Mouse (Mus musculus): Measurements from ENCODE around the gene Bicc1. TPM values are rescaled to one million over a fixed set of nuclear protein-coding genes. Genes with fewer than 3 reads are reported as not detected.

Gene Bicc1
- polyA plus RNA-seq, 1 experiment from 2014 or later, result 24.2 TPM

- ATAC-seq (replicated peaks; ENCODE audit: low FRiP score, low TSS enrichment, low read depth) (no peak), DNase-seq (ENCODE audit: low spot score) (no peak)
- Histone ChIP-seq H3K9ac (ENCODE audit: low read length) (no peak overlapping the region), H3K4me1 (replicated peaks; ENCODE audit: control insufficient read depth, insufficient read depth, low read length) (peaks cover 5% of the 10 kb centered on the region; the same call in 1 of the 2 replicates), H3K36me3 (ENCODE audit: control insufficient read depth, insufficient read depth, low read length) (no peaks in the 10 kb centered on the region), H3K27me3 (replicated peaks; ENCODE audit: control insufficient read depth, insufficient read depth, low read length) (no peaks in the 10 kb centered on the region), H3K4me2 (ENCODE audit: low read length) (no peak overlapping the region), H3K9me3 (ENCODE audit: control insufficient read depth, low read length) (0 out of 2 replicates have a peak, but pooled peaks cover 2% of the 10 kb centered on the region), H3K27ac (ENCODE audit: low read depth) (no peak overlapping the region), H3K4me3 (ENCODE audit: low read depth, low read length) (no peak overlapping the region)
- WGBS, result 78% methylated on average over 1 of the region's 1 CpGs
Measured at GRCm38 (mm10) chr10:71153138-71153537, 6.4 kb downstream of the Bicc1 start.

GRCm38 (mm10) chr10:71150486-71150885 is 9.0 kb downstream of the Bicc1 start:
- DNase-seq (ENCODE audit: low spot score) (no peak), ATAC-seq (replicated peaks; ENCODE audit: low FRiP score, low TSS enrichment, low read depth) (no peak)
- peaks cover 10% of the 10 kb centered on the region; the same call in 1 of the 2 replicates for H3K4me1 ChIP-seq (replicated peaks; ENCODE audit: control insufficient read depth, insufficient read depth, low read length)
- no peak overlapping the region for H3K9ac ChIP-seq (ENCODE audit: low read length)
- H3K27ac ChIP-seq (ENCODE audit: low read depth), result no peak overlapping the region
- H3K36me3 ChIP-seq (ENCODE audit: control insufficient read depth, insufficient read depth, low read length), result no peaks in the 10 kb centered on the region
- no peak overlapping the region for H3K4me3 ChIP-seq (ENCODE audit: low read depth, low read length)
- WGBS, result 91% methylated on average over 2 of the region's 2 CpGs
- no peaks in the 10 kb centered on the region for H3K27me3 ChIP-seq (replicated peaks; ENCODE audit: control insufficient read depth, insufficient read depth, low read length)
- H3K9me3 ChIP-seq (ENCODE audit: control insufficient read depth, low read length), result 0 out of 2 replicates have a peak, but pooled peaks cover 2% of the 10 kb centered on the region
- no peak overlapping the region for H3K4me2 ChIP-seq (ENCODE audit: low read length)

GRCm38 (mm10) chr10:71148951-71149603 is 10.4 kb downstream of the Bicc1 start:
- 0 out of 2 replicates have a peak, but pooled peaks cover 2% of the 10 kb centered on the region for H3K9me3 ChIP-seq (ENCODE audit: control insufficient read depth, low read length)
- DNase-seq (ENCODE audit: low spot score) (no peak), ATAC-seq (replicated peaks; ENCODE audit: low FRiP score, low TSS enrichment, low read depth) (no peak)
- WGBS, result 58% methylated on average over 5 of the region's 5 CpGs
- no peak overlapping the region for H3K4me2 ChIP-seq (ENCODE audit: low read length)
- H3K4me1 ChIP-seq (replicated peaks; ENCODE audit: control insufficient read depth, insufficient read depth, low read length), result peaks cover 10% of the 10 kb centered on the region; the same call in 1 of the 2 replicates
- H3K4me3 ChIP-seq (ENCODE audit: low read depth, low read length), result no peak overlapping the region
- no peaks in the 10 kb centered on the region for H3K36me3 ChIP-seq (ENCODE audit: control insufficient read depth, insufficient read depth, low read length)
- no peak overlapping the region for H3K9ac ChIP-seq (ENCODE audit: low read length)
- no peaks in the 10 kb centered on the region for H3K27me3 ChIP-seq (replicated peaks; ENCODE audit: control insufficient read depth, insufficient read depth, low read length)
- no peak overlapping the region for H3K27ac ChIP-seq (ENCODE audit: low read depth)

GRCm38 (mm10) chr10:71148226-71148625 is 11.3 kb downstream of the Bicc1 start:
- Histone ChIP-seq H3K4me2 (ENCODE audit: low read length) (no peak overlapping the region), H3K4me1 (replicated peaks; ENCODE audit: control insufficient read depth, insufficient read depth, low read length) (peaks cover 10% of the 10 kb centered on the region; the same call in 1 of the 2 replicates), H3K4me3 (ENCODE audit: low read depth, low read length) (no peak overlapping the region), H3K36me3 (ENCODE audit: control insufficient read depth, insufficient read depth, low read length) (no peaks in the 10 kb centered on the region), H3K27ac (ENCODE audit: low read depth) (no peak overlapping the region), H3K9ac (ENCODE audit: low read length) (no peak overlapping the region), H3K9me3 (ENCODE audit: control insufficient read depth, low read length) (0 out of 2 replicates have a peak, but pooled peaks cover under 1% of the 10 kb centered on the region), H3K27me3 (replicated peaks; ENCODE audit: control insufficient read depth, insufficient read depth, low read length) (no peaks in the 10 kb centered on the region)
- DNase-seq (ENCODE audit: low spot score), result no peak
- 90% methylated on average over 9 of the region's 9 CpGs for WGBS
- no peak for ATAC-seq (replicated peaks; ENCODE audit: low FRiP score, low TSS enrichment, low read depth)

- no peaks in the 10 kb centered on the region for H3K27me3 ChIP-seq (replicated peaks; ENCODE audit: control insufficient read depth, insufficient read depth, low read length)
- H3K36me3 ChIP-seq (ENCODE audit: control insufficient read depth, insufficient read depth, low read length), result no peaks in the 10 kb centered on the region
- no peak overlapping the region for H3K9ac ChIP-seq (ENCODE audit: low read length)
- no peak overlapping the region for H3K4me3 ChIP-seq (ENCODE audit: low read depth, low read length)
- no peak overlapping the region for H3K27ac ChIP-seq (ENCODE audit: low read depth)
- ATAC-seq (replicated peaks; ENCODE audit: low FRiP score, low TSS enrichment, low read depth), result no peak
- DNase-seq (ENCODE audit: low spot score), result no peak
- 66% methylated on average over 15 of the region's 15 CpGs for WGBS
- H3K9me3 ChIP-seq (ENCODE audit: control insufficient read depth, low read length), result peaks cover 4% of the 10 kb centered on the region; the same call in 1 of the 2 replicates
- no peak overlapping the region for H3K4me2 ChIP-seq (ENCODE audit: low read length)
- peaks cover 10% of the 10 kb centered on the region; the same call in 1 of the 2 replicates for H3K4me1 ChIP-seq (replicated peaks; ENCODE audit: control insufficient read depth, insufficient read depth, low read length)
Measured at GRCm38 (mm10) chr10:71146681-71147615, 12.6 kb downstream of the Bicc1 start.

- WGBS, result 56% methylated on average over 11 of the region's 11 CpGs
- H3K9me3 ChIP-seq (ENCODE audit: control insufficient read depth, low read length), result peaks cover 4% of the 10 kb centered on the region; the same call in 1 of the 2 replicates
- no peaks in the 10 kb centered on the region for H3K36me3 ChIP-seq (ENCODE audit: control insufficient read depth, insufficient read depth, low read length)
- no peaks in the 10 kb centered on the region for H3K27me3 ChIP-seq (replicated peaks; ENCODE audit: control insufficient read depth, insufficient read depth, low read length)
- H3K9ac ChIP-seq (ENCODE audit: low read length), result no peak overlapping the region
- ATAC-seq (replicated peaks; ENCODE audit: low FRiP score, low TSS enrichment, low read depth), result no peak
- H3K4me2 ChIP-seq (ENCODE audit: low read length), result no peak overlapping the region
- H3K4me3 ChIP-seq (ENCODE audit: low read depth, low read length), result no peak overlapping the region
- no peak for DNase-seq (ENCODE audit: low spot score)
- H3K4me1 ChIP-seq (replicated peaks; ENCODE audit: control insufficient read depth, insufficient read depth, low read length), result peaks cover 10% of the 10 kb centered on the region; the same call in 1 of the 2 replicates
- no peak overlapping the region for H3K27ac ChIP-seq (ENCODE audit: low read depth)
Measured at GRCm38 (mm10) chr10:71145801-71146200, 13.7 kb downstream of the Bicc1 start.

- Histone ChIP-seq H3K9me3 (ENCODE audit: control insufficient read depth, low read length) (peaks cover 4% of the 10 kb centered on the region; the same call in 1 of the 2 replicates), H3K4me3 (ENCODE audit: low read depth, low read length) (no peak overlapping the region), H3K4me1 (replicated peaks; ENCODE audit: control insufficient read depth, insufficient read depth, low read length) (peaks cover 7% of the 10 kb centered on the region; the same call in 1 of the 2 replicates), H3K9ac (ENCODE audit: low read length) (no peak overlapping the region), H3K36me3 (ENCODE audit: control insufficient read depth, insufficient read depth, low read length) (no peaks in the 10 kb centered on the region), H3K27ac (ENCODE audit: low read depth) (no peak overlapping the region), H3K27me3 (replicated peaks; ENCODE audit: control insufficient read depth, insufficient read depth, low read length) (no peaks in the 10 kb centered on the region), H3K4me2 (ENCODE audit: low read length) (no peak overlapping the region)
- DNase-seq (ENCODE audit: low spot score) (no peak), ATAC-seq (replicated peaks; ENCODE audit: low FRiP score, low TSS enrichment, low read depth) (no peak)
- WGBS, result 88% methylated on average over 4 of the region's 4 CpGs
Measured at GRCm38 (mm10) chr10:71144191-71144590, 15.3 kb downstream of the Bicc1 start.

GRCm38 (mm10) chr10:71142568-71142967 is 16.9 kb downstream of the Bicc1 start:
- Histone ChIP-seq H3K36me3 (ENCODE audit: control insufficient read depth, insufficient read depth, low read length) (no peaks in the 10 kb centered on the region), H3K9ac (ENCODE audit: low read length) (no peak overlapping the region), H3K4me2 (ENCODE audit: low read length) (no peak overlapping the region), H3K4me1 (replicated peaks; ENCODE audit: control insufficient read depth, insufficient read depth, low read length) (peaks cover 4% of the 10 kb centered on the region; the same call in 1 of the 2 replicates), H3K9me3 (ENCODE audit: control insufficient read depth, low read length) (peaks cover 4% of the 10 kb centered on the region; the same call in 1 of the 2 replicates), H3K27ac (ENCODE audit: low read depth) (no peak overlapping the region), H3K4me3 (ENCODE audit: low read depth, low read length) (no peak overlapping the region), H3K27me3 (replicated peaks; ENCODE audit: control insufficient read depth, insufficient read depth, low read length) (no peaks in the 10 kb centered on the region)
- ATAC-seq (replicated peaks; ENCODE audit: low FRiP score, low TSS enrichment, low read depth), result no peak
- DNase-seq (ENCODE audit: low spot score), result no peak
- WGBS, result 92% methylated on average over 2 of the region's 2 CpGs
